Mouse (Mus musculus) thymus, postnatal 25 days (tissue): ENCODE results near the gene Vmn2r5.
"Not testable (repeated sequence)": the region's sequence is repeated elsewhere in the genome, so short reads cannot be mapped to it uniquely, and the experiment has no call there.

Source experiments
- DNase-seq: peaks from one replicate; pipeline ENCODE4 v3.0.0; 2022

Gene Vmn2r5

GRCm38 (mm10) chr3:64509742-64510141 is at the start of gene Vmn2r5:
Vmn2r5 (minus strand) TSS chr3:64509842.
- DNase-seq, result not testable (repeated sequence)

- DNase-seq, result not testable (repeated sequence)
Observed at GRCm38 (mm10) chr3:64523585-64523984, 13.9 kb upstream of the Vmn2r5 start.
